Mouse (Mus musculus) urinary bladder, postnatal 14 days (tissue): ENCODE results near the gene Flywch2.

Source experiments
- DNase-seq: peaks from one replicate; pipeline ENCODE4 v3.0.0; 2021; ENCODE audit warnings: low spot score

Gene Flywch2

GRCm38 (mm10) chr17:23748631-23749391 is 37.1 kb downstream of the Flywch2 start:
- peak; percentile 78 for DNase-seq

- DNase-seq = no peak
These were observed 37.9 kb downstream of the Flywch2 start for GRCm38 (mm10) chr17:23748026-23748425.

- no peak for DNase-seq
These were observed 38.4 kb downstream of the Flywch2 start for GRCm38 (mm10) chr17:23747471-23747870.

GRCm38 (mm10) chr17:23746767-23747166 is 39.1 kb downstream of the Flywch2 start:
- DNase-seq = no peak

GRCm38 (mm10) chr17:23746311-23746710 is 39.6 kb downstream of the Flywch2 start:
- no peak for DNase-seq

- DNase-seq = no peak
These were observed 40.3 kb downstream of the Flywch2 start, which contains the start of gene Kremen2 for GRCm38 (mm10) chr17:23745301-23746251. Gene Kremen2 (minus strand): TSS chr17:23745833.

GRCm38 (mm10) chr17:23744651-23745050 is 41.2 kb downstream of the Flywch2 start:
- no peak for DNase-seq

- no peak for DNase-seq
These were observed 41.8 kb downstream of the Flywch2 start for GRCm38 (mm10) chr17:23744076-23744475.

GRCm38 (mm10) chr17:23742941-23743340 is 42.9 kb downstream of the Flywch2 start:
- no peak for DNase-seq

- no peak for DNase-seq
These were observed 43.6 kb downstream of the Flywch2 start for GRCm38 (mm10) chr17:23742210-23742793.

- DNase-seq = no peak
These were observed 44.3 kb downstream of the Flywch2 start for GRCm38 (mm10) chr17:23741359-23742209.

- peak; percentile 28 for DNase-seq
These were observed 45.3 kb downstream of the Flywch2 start, which contains the start of gene Paqr4 for GRCm38 (mm10) chr17:23740598-23741021. Gene Paqr4 (minus strand): TSS chr17:23740867.

GRCm38 (mm10) chr17:23740136-23740584 is 45.7 kb downstream of the Flywch2 start:
- peak; percentile 91 for DNase-seq

- no peak for DNase-seq
These were observed 46.4 kb downstream of the Flywch2 start for GRCm38 (mm10) chr17:23739202-23740135.

GRCm38 (mm10) chr17:23738836-23739201 is 47.1 kb downstream of the Flywch2 start:
- no peak for DNase-seq

- DNase-seq = no peak
These were observed 48.1 kb downstream of the Flywch2 start for GRCm38 (mm10) chr17:23737493-23738445.

GRCm38 (mm10) chr17:23734341-23734740 is 51.5 kb downstream of the Flywch2 start:
- no peak for DNase-seq

- no peak for DNase-seq
These were observed 55.4 kb downstream of the Flywch2 start for GRCm38 (mm10) chr17:23730441-23730840.
